Mouse (Mus musculus) fat pad, adult 2 months (tissue): ENCODE measurements around the gene Trafd1.
"Not testable (repeated sequence)": the region's sequence is repeated elsewhere in the genome, so short reads cannot be mapped to it uniquely, and the experiment has no call there.

Experiments
- DNase-seq: peaks from one replicate; pipeline ENCODE4 v3.0.0-alpha.2; 2011; ENCODE audit warnings: low read depth, low spot score; ENCODE audit errors: extremely low read depth

Trafd1 gene

GRCm38 (mm10) chr5:121335426-121335825 is 50.0 kb downstream of the Trafd1 start:
- DNase-seq: no peak

- no peak for DNase-seq
These were observed 51.0 kb downstream of the Trafd1 start for GRCm38 (mm10) chr5:121334454-121334853.

- DNase-seq: no peak
These were observed 51.5 kb downstream of the Trafd1 start for GRCm38 (mm10) chr5:121333976-121334375.

- peak; percentile 64 for DNase-seq
These were observed 53.7 kb downstream of the Trafd1 start for GRCm38 (mm10) chr5:121331731-121332130.

GRCm38 (mm10) chr5:121330154-121330816 is 55.1 kb downstream of the Trafd1 start:
- DNase-seq: not testable (repeated sequence)

GRCm38 (mm10) chr5:121329333-121330058 is 55.9 kb downstream of the Trafd1 start:
- DNase-seq: no peak

GRCm38 (mm10) chr5:121326079-121326805 is 59.2 kb downstream of the Trafd1 start:
- no peak for DNase-seq
